Mouse (Mus musculus) CD4-positive, CD25-positive, alpha-beta regulatory T cell, adult 2 months (primary cell): Measurements from ENCODE around the gene Nthl1.
A peak's percentile ranks its signal among the peaks of the same experiment; 100 is the strongest.

Source experiments
- DNase-seq: peaks from one replicate; pipeline ENCODE4 v3.0.0-alpha.2; 2012; ENCODE audit warnings: low read depth, low spot score

Gene Nthl1

DNA sequence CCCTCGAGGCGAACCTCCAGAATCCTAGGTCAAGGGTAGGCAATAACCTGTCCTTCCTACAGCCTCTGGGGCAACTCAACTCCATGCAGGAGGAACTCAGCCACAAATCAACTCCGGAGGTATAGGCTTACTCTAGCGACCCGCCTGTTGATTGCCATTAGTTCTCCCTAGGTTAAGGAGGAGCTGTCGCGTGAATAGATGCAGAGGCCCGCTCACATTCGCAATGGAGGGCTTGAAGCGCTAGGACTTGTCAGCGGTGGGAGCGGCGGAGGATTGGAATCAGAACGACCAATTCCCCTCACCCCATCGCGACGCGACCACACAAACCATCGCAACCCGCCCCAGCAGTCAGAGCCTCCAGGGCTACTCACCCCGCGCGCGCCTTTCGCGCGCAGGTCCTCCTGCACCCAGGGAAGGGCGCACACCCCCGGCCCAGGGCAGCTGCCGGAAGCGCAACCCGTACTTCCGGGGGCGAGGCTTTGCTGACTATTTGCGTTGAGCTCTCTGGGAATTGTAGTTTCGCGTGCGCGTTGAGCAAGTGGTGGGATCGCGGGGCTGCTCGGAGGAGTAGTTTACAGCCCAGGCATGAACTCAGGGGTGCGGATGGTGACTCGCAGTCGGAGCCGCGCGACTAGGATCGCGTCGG is at the start of gene Nthl1, which contains the start of gene Tsc2:
Gene Nthl1, plus strand, starts transcription at position 514 of the 646 bp plus-strand sequence.
Gene Tsc2, minus strand, starts transcription at position 464 of the 646 bp plus-strand sequence.
- DNase-seq = peak; percentile 86

DNA sequence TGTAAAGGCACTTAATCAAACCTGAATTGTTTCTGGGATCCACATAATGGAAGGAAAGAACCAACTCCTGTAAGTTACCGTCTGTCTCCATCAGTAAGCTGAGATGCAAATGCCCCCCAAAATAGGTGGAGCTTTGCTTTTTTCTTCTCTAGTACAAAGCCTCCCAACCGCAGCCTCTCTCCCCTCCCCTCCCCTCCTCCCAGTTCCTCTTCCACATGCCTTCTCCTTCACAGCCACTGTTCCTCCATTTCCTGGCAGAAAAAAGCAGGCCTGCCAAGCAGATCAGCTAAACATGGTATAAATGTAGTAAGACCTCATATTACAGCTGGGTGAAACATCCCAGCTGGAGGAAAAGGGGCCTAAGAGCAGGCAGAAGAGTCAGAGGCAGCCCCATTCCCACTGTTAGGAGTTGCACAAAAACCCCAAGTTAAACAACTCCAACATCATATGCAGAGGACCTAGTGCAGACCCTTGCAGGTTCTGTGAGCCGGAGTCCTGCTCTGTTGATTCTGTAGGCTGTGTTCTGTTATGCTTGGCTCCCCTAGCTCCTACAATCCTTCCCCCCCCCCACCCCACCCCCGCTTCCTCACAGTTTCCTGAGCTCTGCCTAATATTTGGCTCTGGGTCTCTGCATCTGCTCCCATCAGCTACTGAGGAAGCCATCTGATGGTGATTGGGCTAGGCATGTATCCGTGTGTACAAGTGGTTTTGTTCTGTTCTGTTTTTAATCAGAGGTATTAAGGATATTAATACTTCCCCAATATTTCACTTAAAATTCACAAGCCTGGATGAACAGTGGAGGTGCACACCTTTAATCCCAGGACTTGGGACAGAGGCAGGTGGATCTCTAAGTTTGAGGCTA is 48.6 kb upstream of the Nthl1 start:
- DNase-seq = no peak

DNA sequence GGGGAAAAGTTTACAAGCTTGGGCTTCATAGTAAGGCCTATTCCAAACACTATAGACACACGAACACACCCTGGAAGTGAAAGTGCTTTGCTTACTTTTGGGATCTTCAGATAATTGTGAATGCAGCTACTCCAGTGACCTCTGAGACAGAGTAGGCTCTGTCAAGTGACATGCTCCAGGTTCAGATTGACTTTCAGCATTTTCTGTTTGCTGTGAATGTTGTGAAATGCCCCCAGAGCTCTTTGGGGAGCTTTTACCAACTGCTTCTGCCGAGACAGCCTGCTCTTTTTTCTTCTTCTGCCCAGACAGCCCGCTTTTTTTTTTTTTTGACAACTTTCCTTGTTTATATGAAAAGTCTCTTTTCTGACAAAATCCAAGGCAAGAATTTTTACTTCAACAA is 48.0 kb upstream of the Nthl1 start:
- DNase-seq = no peak

DNA sequence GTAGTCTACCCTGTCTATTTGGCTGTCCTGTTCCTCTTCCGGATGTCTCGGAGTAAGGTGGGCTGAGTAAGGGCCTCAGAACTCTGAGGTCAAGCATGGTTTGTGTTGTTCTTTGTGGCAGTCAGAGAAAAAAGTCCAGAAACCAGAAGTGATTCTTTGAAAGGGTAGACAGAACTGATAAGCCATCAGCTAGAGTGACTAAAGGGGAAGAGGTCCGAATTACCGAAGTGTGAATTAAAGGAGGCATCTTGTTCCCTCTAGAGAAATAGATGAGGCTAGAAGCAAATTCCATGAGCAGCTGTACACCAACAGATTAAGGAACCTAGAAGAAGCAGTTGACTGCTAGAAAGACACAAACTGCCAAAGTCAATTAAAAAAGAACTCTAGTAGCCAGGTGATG is 45.9 kb upstream of the Nthl1 start:
- DNase-seq = no peak

DNA sequence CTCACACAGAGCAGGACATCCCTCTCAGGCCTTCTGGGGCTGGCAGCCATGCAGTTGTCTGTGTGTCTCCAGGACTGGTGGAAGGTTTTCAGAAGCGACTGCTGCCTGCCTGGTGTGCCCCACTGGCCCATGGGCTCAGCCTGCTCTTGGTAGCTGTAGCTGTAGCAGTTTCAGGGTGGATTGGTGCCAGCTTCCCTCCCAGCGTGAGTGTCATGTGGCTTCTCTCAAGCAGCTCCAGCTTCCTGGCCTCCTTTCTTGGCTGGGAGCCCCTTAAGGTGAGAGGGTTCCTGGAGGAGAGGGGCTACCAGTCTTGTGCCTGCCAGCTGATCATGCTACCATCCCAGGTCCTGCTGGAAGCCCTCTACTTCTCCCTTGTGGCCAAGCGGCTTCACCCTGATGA is 41.5 kb upstream of the Nthl1 start:
- no peak for DNase-seq

DNA sequence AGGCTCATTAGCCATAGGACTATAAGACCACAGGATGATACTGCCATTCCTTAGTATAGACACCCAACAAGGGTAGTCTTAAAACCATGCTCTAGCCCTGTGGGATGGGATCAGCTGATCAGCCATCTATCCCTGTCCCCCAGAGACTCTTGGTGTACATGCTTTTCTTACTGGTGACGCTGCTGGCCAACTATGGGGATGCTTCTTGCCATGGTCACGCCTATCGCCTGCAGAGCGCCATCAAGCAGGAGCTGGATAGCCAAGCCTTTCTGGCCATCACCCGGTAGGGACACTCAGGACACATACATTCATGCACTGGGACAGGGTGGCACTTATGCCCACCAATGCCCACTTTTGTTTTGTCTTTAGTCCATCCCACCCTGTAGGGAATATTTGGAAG is 40.8 kb upstream of the Nthl1 start:
- no peak for DNase-seq

DNA sequence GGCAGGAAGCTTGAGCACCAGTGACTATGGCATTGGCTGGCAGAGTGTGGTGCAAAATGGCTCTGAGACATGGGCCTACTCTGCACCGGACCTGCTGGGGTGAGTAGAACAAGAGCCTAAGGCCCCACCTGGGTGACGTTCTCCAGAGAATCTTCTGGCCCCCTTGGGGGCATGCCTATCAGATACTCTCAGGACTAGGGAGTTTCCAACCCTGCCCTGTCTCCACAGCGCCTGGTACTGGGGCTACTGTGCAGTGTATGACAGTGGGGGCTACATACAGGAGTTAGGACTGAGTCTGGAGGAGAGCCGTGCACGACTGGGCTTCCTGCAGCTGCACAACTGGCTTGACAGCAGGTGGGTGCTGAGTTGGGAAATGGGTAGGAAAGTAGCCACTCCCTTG is 39.2 kb upstream of the Nthl1 start:
- no peak for DNase-seq

DNA sequence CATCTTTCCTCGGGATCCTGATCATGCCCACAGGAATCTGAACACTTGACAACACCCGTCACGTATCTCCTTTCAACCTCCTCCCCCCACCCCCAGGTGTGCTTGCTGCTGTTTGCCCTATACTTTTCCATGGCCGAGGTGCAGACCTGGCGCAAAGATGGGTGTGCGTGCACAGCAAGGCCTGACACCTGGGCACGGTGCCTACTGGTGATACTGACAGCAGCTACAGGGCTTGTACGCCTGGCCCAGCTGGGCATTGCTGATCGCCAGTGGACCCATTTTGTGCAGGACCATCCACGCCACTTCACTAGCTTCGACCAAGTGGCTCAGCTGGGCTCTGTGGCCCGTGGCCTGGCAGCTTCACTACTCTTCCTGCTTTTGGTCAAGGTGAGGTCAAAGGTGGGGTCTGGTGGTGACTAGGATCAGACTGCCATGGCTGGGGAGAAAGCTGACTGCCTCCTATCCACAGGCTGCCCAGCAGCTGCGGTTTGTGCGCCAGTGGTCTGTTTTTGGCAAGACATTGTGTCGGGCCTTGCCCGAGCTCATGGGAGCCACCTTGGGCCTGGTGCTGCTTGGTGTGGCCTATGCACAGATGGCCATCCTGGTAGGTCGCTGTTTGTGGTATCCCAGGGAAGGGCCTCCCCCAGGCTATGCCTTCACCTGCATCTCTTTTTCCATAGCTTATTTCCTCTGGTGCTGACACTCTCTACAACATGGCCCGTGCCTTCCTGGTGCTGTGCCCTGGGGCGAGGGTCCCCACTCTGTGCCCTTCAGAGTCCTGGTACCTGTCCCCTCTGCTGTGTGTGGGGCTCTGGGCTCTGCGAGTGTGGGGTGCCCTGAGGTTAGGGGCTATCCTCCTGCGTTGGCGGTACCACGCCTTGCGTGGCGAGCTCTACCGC is 38.2 kb upstream of the Nthl1 start:
- DNase-seq = no peak

DNA sequence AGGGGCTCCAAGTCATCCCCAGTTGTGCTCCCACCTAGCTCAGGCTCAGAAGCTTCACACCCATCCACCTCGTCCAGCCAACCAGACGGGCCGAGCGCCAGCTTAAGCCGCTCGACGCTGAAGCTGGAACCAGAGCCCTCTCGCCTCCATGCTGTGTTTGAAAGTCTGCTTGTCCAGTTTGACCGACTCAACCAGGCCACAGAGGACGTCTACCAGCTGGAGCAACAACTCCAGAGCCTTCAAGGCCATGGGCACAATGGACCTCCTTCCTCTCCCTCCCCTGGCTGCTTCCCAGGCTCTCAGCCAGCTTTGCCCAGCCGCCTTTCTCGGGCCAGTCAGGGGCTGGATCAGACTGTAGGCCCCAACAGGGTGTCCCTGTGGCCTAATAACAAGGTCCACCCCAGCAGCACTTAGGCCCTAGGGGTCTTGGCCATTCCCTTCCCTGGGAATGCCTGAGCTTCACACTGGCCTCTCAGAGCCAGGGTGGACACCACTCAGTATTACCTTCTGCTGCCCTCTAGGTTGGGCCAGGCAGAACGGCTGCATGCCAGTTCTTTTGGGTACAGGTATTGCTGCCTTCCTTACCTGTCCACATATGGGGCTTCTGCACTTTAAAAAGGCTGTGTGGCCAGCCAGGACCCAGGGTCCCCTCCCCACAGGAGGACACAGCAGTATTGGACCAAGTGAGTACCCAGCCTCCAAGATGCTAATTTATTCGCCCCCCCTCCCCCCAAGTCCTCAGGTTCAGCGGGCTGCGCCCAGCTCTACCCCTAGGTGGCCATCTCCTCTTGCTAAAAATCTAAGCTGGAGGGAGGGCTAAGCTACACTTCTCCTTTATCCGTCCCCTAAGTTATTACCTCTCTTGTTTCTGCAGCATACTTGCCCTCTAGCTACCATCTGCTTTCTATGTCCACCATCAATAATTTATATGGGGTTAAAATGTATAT is 37.1 kb upstream of the Nthl1 start:
- DNase-seq = peak; percentile 15

DNA sequence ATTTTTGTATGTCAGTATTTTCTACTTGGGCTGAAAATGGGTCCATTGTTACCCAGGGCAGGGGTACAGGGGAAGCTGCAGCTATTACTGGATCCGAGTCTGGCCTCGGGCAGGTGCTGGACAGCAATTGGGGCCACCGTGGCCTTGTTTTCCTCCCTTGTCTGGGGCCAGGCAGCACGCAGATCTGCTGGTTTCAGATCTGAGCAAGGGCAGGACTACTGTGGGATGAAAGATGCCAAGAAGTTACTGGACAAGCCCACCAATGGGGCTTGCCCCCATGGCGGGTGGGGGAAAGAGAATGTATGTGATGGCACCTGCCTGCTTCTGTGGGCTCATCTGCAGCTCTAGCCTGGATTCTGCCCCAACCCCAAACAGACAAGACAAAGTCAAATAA is 36.4 kb upstream of the Nthl1 start:
- DNase-seq = no peak

DNA sequence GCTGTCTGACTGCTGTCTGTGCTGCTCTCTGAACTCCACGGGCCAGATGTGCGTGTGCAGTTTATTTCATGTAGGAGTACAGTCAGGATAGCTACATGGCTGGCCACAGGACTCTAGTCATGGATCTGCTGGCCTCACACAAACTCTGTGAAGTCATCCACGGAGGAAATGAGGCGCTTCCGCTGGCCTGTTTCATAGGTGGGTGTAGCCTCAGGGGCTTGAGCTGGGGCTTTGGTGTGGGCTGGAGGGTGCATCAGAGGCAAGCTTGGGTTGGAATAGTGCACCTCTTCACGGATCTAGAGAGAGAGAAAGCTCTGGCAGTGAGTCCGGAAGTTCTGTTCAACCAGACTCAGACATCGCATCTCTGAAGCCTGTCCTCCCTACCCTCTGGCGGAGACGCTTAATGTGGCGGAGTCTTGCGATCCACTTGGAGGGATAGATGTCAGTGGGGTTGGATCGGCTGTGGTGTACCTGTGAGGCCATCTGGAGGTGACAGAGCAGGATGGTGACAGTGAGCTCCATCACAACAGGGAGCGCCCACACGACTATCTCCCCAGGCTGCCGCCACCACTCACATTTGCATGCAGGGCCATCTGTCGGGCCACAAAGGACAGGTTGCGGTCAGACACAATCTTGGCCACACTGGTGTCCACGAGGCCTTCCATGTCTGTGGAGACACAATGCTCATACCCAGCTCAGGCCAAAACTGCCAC is 35.9 kb upstream of the Nthl1 start:
- DNase-seq = no peak

DNA sequence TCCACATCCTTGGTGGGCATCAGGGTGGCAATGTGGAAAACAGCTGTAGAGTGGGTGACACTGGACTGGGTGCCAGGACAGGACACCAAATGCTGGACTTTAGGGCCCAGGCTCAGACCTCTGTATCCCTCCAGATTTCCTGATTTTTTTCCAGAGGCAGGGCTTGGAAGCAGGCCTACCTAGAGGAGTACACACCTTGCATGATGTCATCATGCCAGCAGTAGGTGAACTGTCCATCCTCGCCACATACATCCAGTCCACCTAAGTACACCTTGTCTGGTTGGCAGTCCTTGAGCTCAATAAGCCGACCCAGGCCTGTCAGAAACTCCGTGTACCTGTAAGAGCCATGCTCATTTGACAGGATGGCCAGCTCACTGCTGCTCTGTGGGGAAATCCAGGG is 34.5 kb upstream of the Nthl1 start:
- DNase-seq = no peak

DNA sequence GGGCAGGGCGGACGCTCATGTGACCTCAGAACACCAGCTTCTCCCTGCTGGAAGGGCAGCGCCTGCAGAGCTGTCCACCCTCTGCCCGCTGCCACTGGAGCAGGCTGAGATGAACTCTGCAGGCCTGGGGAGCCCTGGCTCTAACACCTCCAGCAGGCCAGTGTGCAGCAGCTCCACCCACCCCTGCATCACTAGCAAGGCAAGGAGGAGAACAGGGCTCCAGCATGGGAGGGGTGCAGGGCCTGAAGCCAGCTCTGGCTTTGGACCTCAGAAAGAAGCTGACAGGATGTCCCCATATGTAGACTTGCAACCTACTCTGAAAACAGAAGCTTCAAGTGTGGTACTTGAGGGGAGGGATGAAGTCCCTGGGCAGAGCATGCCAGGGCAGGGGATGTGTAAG is 32.0 kb upstream of the Nthl1 start:
- no peak for DNase-seq

DNA sequence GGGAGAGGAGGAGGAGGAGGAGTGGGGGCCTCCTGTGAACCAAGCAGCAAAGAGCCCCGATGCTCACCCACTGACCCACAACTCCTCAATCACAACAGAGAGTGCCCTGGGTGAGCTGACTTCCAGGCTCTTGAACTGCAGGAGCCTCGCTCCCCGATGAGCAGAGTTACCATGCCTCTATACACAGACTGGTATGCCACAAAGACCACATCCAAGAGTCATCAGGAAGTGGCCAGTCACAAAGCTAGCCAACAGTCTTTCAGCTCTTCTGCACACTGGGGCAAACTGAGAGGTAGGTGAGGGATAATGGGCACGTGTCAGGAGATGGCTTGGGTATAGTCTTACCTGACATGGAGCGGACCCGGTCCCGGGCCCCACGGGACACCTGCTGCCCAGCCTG is 28.5 kb upstream of the Nthl1 start:
- no peak for DNase-seq

DNA sequence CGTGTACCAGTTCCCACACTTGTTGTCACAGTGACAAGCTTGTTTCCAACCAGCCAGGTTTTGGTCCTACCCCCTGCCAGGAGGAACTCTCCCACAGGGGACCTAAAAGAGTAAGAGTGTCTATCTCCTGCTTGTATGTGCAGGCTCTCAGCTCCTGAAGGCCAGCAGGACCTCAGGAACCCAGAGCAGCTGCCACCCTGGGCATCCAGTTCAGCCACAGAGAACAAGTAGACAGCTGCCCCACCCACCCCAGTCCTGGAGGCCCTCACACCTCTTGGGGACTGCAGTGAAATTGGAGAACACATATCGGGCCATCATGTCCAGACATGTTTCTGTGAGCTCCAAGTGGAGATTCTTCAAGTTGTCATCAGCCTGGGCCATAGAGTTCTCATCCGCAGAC is 27.9 kb upstream of the Nthl1 start:
- no peak for DNase-seq

DNA sequence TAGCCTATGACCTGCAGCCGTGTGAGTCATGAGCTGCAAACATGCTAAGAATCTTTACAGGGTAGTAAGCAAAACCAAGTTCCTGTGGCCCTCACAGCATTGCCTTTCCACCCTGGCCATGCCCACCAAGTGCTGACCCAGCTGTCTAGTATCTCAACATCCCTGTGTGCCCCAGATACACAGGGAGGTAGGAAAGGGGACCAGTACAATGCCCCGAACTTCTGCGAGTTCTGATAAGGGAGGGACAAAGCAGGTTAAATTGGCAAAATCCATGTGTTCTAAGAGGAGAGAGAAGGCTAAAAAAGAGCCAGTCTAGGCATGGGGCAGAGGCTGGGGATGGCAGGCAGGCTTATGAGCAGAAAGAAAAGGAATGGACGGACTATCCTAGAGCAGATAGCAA is 24.1 kb upstream of the Nthl1 start:
- DNase-seq = no peak

DNA sequence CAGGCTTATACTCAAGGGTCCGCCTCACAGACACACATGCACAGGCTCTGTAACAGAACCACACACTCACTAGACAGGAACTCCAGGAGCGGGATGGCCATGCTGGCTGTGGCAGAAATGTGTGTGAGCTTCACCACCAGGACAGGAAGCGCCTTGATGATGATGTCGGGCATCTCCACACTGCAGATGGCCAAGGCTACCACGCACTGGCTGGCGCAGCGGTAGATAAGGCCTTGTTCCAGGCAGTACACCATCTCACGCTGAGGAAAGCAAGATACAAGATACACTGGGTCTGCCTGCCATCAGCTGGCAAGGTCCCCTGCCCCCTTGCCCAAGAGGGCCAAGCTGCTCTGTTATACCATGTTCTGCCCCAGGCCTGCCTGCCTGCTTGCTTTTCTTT is 23.6 kb upstream of the Nthl1 start:
- DNase-seq = no peak

DNA sequence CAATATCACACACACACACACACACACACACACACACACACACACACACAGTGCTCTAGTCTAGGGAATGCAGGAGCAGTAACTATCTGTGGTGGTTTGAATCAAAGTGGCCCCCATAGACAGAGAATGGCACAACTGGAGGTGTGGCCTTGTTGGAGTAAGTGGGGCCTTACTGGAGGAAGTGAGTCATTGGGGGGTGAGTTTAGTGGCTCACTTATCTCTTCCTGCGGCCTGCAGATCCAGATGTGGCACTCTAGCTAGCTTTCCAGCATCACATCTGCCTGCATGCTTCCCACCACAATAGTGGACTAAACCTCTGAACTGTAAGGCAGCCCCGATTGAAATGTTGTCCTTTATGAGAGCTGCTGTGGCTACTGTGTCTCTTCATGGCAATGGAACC is 21.8 kb upstream of the Nthl1 start:
- no peak for DNase-seq

DNA sequence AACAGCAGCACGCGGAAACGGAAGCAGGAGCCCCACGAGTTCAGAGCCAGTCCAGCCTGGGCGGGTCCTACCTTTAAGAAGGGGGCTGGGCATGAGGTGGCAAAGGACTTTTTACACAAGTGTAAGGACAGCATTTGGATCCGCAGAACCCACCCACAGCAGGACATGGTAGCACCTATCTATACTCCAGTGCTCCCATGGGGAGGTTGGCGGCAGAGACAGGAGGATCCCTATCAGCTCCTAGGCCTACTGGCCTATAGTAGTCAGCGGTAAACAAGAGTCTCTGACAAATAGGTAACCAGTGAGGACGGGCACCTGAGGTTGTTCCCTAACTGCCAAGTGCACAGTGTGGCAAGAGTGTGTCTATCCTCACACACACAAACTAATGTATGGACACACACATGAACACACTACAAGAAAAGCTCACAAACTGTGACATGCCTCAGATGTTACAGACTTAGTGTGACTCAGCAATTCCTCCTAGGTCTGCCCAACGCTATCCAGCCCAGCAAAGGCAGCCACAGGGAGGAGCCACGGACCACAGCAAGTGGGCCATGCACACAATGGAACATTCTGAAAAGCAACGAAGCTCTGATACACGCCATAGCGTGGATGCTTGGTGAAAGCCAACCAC is 14.8 kb upstream of the Nthl1 start:
- no peak for DNase-seq

DNA sequence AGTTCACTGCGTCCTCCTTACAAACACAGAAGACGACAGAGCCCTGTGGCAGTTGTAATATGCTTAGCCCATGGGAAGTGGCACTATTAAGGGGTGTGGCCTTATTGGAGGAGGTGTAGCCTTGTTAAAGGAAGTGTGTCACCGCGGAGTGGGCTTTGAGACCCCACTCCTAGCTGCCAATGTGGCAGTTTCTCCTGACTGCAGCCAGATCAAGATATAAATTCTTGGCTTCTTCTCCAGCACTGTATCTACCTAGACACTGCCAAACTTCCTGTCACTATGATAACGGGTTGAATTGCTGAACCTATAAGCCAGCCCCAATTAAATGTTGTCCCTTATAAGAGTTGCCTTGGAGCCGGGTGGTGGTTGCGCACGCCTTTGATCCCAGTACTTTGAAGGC is 7.0 kb upstream of the Nthl1 start:
- DNase-seq = no peak
